Mouse (Mus musculus) retina, adult 2 months (tissue): ENCODE data around the gene Gadd45a.
"Not testable (repeated sequence)": the region's sequence is repeated elsewhere in the genome, so short reads cannot be mapped to it uniquely, and the experiment has no call there.

Experiments used
- DNase-seq: peaks from one replicate; pipeline ENCODE4 v3.0.0-alpha.2; 2012; ENCODE audit warnings: low read depth, low spot score

Gene Gadd45a

GRCm38 (mm10) chr6:67048880-67049694 is 11.8 kb upstream of the Gadd45a start:
- no peak for DNase-seq

DNA sequence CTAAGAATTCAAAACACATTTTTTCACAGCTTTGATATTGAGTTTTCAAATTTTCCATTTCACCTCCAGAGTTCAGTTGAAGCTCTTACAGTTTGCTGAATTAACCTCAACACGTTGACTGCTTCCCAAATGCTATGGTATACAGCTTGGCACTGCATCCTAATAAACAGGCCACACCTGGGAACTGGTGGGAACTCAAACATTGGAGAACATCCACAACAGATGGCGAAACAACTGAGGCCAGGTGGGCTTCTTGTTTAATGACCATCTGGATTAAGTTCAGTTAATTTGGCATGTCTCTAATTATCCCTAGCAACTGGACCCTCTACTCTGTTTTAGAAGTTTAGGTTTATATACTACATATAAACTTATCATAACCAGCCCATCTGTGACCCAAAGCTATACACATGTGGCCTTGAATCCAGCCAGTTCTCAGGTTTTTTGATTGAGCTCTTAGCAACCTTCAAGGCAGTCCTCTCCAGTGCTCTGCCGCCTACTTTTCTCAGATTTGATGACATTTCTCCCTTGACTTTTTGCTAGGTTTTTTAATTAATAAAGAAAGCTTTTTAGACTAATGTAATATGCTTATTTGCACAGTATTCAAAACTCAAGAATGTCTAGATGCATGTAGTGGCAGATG is 10.9 kb upstream of the Gadd45a start:
- DNase-seq = no peak

DNA sequence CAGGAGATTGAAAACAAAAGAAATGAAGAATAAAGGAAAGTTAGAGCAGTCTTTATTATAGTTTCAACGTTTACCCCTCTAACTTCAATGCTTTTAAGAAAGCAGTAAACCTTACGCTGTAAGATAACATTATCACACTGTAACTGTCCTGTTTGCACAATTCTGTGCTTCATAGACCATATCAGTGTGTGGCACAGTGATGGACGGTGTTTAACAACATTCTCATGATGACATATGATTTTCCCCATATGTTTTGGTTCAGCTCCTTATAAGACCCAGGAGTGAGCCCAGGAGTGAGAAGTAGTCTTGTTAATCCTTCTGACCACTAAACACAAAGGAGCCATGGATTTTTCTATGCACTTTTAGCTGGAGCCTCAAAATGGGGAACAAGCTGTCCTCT is 9.7 kb upstream of the Gadd45a start:
- DNase-seq = no peak

GRCm38 (mm10) chr6:67045424-67045823 is 8.2 kb upstream of the Gadd45a start:
- DNase-seq = no peak

DNA sequence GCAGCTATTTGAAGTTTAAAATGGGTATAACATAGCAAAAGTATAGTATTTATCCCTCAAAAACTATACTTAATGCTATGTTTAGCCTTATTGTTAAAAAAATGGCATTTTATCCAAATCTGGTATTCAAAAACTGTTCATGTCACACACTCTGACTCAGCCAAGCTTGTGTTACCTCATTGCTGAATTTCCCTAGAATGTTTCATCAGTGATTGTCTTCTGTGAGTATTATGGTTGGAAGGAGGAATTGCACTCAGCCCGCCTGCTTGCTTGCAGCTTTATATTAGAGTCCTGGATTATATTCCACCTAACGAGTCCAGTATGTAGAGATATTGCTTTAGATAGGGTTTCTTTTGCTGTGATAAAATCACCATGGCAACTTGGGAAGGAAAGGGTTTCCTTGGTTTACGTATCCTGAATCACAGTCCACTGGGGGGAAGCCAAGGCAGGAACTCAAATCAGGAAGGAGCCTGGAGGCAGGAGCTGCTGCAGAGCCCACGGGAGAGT is 3.7 kb upstream of the Gadd45a start:
- DNase-seq = no peak

DNA sequence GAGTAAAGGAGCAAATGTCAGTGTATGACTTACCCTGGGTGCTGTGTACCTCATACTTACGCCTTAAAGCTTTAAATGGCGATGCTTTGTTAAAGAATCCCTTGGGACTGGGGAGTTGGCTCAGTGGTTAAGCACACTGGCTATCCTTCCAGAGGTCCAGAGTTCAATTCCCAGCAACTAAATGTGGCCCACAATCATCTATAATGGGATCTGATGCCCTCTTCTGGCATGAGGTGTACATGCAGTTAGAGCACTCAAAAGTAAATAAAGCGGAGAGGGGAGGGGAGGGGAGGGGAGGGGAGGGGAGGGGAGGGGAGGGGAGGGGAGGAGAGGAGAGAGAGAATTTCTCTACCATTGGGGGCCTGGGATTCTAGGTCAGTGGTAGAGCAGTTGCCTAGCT is 1.7 kb upstream of the Gadd45a start:
- no peak for DNase-seq

- peak; percentile 84 for DNase-seq
These were observed 873 bp downstream of the Gadd45a start for GRCm38 (mm10) chr6:67036356-67036811.

DNA sequence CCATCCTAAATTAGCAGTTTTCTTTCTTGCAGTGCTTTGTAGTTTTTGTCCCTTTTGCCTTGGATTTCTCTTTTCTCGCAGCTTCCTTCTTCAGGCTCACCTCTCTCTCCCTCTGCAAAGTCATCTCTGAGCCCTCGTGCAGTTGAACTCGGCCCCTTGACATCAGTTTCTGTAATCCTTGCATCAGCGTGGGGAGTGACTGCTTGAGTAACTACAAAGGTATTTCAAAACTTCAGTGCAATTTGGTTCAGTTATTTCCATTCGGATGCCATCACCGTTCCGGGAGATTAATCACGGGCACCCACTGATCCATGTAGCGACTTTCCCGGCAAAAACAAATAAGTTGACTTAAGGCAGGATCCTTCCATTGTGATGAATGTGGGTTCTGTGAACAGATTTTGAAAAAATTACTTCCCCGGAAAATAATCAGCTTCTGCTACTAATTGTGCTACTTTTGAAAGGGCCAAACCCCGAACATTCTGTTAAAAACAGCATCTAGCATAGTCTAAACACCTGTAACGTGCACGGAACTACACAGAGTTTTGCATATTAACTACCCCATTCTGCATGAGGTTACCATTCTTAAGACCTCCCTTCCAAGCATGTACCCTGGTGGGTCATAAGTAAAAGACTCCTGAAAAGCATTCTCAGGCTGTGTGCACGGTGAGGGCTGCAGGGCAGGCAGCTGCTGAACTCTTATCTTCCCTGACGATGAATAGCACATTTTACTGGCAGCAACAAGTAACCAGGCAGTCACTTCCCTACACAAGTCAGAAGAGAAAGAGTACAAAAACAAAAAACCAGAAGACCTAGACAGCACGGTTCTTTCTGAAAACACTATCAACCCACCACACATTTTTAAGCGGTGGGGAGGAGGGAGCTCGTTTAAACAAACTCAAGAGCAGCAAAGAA is 1.6 kb downstream of the Gadd45a start:
- no peak for DNase-seq

DNA sequence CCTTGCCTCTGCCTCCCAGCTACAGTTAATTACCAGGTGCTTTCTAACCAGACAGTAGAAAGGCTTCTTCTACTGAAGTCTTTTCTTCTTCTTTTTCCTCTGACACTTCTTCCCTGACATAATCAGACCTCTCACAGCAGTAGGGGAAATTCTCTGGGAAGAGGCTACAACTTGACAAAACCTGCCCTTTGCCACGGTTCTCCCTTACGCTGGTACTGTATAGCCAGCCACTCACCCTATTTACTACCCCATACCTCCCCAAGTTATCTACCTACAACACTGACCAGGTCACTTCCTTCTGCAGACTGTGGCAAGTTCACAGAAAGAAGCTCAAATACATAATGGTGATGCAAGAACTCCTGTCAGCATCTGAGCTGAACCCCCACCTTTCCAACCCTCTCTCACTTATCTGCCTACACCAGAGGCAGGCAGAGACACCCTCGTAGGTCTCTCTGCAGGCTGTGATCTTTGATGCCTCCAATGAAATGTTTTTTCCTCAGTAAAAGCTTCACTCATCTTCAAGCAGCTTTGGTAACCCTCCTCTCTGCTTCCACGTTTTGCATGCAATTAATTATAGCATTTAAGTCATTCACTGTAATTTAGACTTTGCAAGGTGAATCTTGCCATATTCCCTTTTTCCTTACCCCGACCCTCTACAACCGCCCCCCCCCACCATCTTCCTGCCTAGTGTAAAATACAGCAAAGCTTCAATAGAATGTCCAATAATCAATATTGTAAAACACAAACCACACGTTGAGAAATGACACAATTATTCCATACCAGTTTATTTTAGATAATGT is 2.7 kb downstream of the Gadd45a start:
- DNase-seq = no peak

- no peak for DNase-seq
These were observed 3.7 kb downstream of the Gadd45a start for GRCm38 (mm10) chr6:67033604-67034003.

GRCm38 (mm10) chr6:67032972-67033371 is 4.3 kb downstream of the Gadd45a start:
- not testable (repeated sequence) for DNase-seq

DNA sequence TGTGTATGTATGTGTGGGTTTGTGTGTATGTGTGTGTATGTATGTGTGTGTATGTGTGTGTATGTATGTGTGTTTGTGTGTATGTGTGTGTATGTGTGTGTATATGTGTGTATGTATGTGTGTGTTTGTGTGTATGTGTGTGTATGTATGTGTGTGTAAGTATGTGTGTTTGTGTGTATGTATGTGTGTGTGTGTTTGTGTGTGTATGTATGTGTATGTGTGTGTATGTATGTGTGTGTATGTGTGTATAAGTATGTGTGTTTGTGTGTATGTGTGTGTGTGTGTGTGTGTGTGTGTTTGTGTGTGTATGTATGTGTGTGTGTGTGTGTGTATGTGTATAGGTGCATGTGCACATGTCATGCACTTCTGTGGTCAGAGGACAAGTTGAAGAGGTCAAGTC is 4.7 kb downstream of the Gadd45a start:
- not testable (repeated sequence) for DNase-seq

DNA sequence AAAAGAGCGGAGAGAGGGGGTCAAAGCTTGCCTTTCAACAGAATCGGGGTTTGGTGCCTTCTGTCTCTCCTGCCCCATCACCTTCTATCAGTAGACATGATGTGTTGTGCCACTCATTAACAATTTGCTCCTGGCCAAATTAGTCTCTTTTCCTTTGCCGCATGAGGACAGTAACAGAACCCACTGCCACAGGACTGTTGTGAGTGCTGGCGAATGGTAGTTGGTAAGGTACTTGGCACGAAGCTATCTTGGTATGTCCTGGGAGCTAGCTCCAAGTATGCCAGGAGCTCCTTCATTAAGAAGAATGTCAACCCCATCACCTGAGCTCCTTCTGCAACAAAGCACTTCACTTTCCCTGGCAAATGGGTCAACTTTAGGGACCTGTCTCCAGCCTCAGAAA is 6.4 kb downstream of the Gadd45a start:
- no peak for DNase-seq

GRCm38 (mm10) chr6:67030416-67030815 is 6.8 kb downstream of the Gadd45a start:
- no peak for DNase-seq

- DNase-seq = no peak
These were observed 7.3 kb downstream of the Gadd45a start for GRCm38 (mm10) chr6:67029987-67030386.

- DNase-seq = no peak
These were observed 7.8 kb downstream of the Gadd45a start for GRCm38 (mm10) chr6:67029312-67029950.

DNA sequence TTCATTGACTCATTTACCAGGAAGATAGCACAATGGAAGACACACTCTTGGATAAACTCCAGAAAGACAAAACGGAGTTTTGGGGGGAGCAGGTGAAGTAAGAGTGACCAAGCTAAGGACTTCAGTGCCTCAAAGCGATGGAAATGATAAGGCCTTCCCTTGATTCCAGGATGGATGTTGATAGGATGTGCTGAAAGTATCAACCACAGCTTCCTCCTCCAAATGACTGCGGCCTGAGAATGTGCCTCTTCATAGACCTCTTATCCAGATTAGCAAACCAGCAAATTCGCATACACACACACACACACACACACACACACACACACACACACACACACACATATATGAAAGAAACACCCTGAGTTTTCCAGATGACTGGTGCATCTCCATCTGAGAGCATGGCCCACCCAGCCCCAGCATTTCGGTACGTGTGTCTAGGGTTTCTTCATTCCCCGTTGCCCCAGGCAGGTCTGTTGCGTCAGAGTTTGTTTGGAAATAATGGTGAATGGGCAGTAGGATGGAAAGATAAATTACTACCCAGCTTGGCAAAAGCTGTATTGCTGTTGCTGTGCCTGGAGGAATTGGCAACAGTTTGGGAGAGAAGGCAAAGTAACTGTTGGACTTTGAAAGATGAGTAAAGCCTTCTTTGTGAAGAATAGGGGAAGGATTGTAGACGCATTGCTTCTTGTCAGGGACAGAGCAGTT is 9.7 kb downstream of the Gadd45a start:
- no peak for DNase-seq

DNA sequence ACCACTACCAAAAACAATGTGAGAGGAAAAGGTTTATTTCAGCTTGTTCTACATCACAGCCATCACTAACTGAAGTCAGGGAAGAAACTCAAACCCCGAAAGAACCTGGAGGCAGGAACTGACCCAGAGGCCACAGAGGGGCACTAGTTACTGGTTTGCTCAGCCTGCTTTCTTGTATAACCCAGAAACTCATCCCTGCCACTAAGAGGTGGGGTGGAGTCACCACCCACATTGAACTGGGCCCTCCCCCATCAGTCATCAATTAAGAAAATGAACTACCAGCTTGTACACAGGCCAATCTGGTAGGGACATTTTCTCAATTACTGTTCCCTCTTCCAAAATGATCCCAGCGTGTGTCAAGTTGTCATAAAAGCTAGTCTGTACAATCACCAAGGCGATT is 10.6 kb downstream of the Gadd45a start:
- DNase-seq = no peak

- no peak for DNase-seq
These were observed 13.5 kb downstream of the Gadd45a start for GRCm38 (mm10) chr6:67023729-67024128.

DNA sequence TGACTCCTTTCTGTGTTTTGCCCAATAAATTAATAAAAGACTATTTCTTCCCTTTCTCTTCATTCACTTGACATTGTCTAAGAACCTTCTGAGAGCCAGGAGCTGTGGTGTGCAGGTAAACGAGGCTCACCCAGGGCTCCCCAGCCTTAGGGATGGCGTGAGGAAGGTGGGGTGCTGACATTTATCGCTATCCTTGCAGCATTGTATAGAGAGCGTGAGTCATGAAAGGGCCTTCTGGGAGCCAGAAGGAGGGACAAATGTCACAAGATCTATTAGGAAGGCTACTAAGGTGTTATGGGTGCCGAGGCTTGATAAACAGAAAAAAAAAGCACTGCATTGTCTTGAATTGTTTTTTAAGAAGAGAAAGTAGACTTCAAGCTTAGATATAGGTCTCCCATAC is 15.9 kb downstream of the Gadd45a start:
- DNase-seq = no peak
